Mouse (Mus musculus) intestine, embryonic 14.5 days (tissue): Measurements from ENCODE around the gene Gm20458. TPM values are rescaled to one million over a fixed set of nuclear protein-coding genes. Genes with fewer than 3 reads are reported as not detected.
A peak's percentile ranks its signal among the peaks of the same experiment; 100 is the strongest.

Source experiments
- ATAC-seq: fragments of 200-750 bp; cut with Nextera tagmentation; replicated peaks from 2 replicates; pipeline ENCODE4 v1.8.0; 2017; ENCODE audit warnings: low read depth, moderate number of reproducible peaks, moderate TSS enrichment, moderate library complexity; ENCODE audit not compliant: low FRiP score, low TSS enrichment
- DNase-seq: peaks from one replicate; pipeline ENCODE4 v3.0.0-alpha.2; 2018; ENCODE audit warnings: low spot score
- H3K27ac ChIP-seq: fragments of 300-500 bp; sonication (generic); 2 replicates; pipeline ENCODE4 v1.5.1; 2014; ENCODE audit warnings: low read depth, mild to moderate bottlenecking, control low read depth
- H3K27me3 ChIP-seq: fragments of 300-500 bp; sonication (generic); replicated peaks from 2 replicates; pipeline ENCODE4 v1.6.1; 2014; ENCODE audit warnings: low read length, control low read depth; ENCODE audit not compliant: control insufficient read depth, insufficient read depth
- H3K36me3 ChIP-seq: fragments of 300-500 bp; sonication (generic); 2 replicates; pipeline ENCODE4 v1.6.1; 2014; ENCODE audit warnings: low read length, control low read depth; ENCODE audit not compliant: control insufficient read depth, insufficient read depth
- H3K4me1 ChIP-seq: fragments of 300-500 bp; sonication (generic); replicated peaks from 2 replicates; pipeline ENCODE4 v1.6.1; 2014; ENCODE audit warnings: low read length, control low read depth, mixed read lengths; ENCODE audit not compliant: control insufficient read depth, insufficient read depth
- H3K4me2 ChIP-seq: fragments of 300-500 bp; sonication (generic); 2 replicates; pipeline ENCODE4 v1.6.1; 2014; ENCODE audit warnings: low read length
- H3K4me3 ChIP-seq: fragments of 300-500 bp; sonication (generic); 2 replicates; pipeline ENCODE4 v1.5.1; 2014; ENCODE audit warnings: low read depth, low read length, control low read depth, mixed read lengths
- H3K9ac ChIP-seq: fragments of 300-500 bp; sonication (generic); 2 replicates; pipeline ENCODE4 v1.6.1; 2014; ENCODE audit warnings: mild to moderate bottlenecking, low read length
- H3K9me3 ChIP-seq: fragments of 300-500 bp; sonication (generic); 2 replicates; pipeline ENCODE4 v1.6.1; 2016; ENCODE audit warnings: low read length, control low read depth; ENCODE audit not compliant: control insufficient read depth
- WGBS: fragments of 180-500 bp; shearing (Covaris S2); extraction: QIAGEN DNeasy Blood & Tissue Kit; methylation state at CpG from one replicate; pipeline ENCODE4 v1.1.7; 2014; 5-methylcytosine and 5-hydroxymethylcytosine counted together
- polyA plus RNA-seq: library from polyadenylated mRNA; unstranded; fragments of >200 nt; fragmentation: Nextera tagmentation; extraction: Ambion mirVana; gene quantifications from 2 replicates; pipeline ENCODE4 v1.2.1, GENCODE M21; 2014

Gene Gm20458
- polyA plus RNA-seq, result 11.6 and 17.4 TPM in 2 replicates

- Histone ChIP-seq H3K4me2 (peak within 1 kb of the TSS; percentile 82), H3K4me1 (peaks cover 17% of the 10 kb centered on the region), H3K4me3 (peak within 1 kb of the TSS; percentile 71), H3K9ac (peak within 1 kb of the TSS; percentile 67), H3K9me3 (no peaks in the 10 kb centered on the region), H3K27me3 (no peaks in the 10 kb centered on the region), H3K27ac (peak within 1 kb of the TSS; percentile 73; the same call in 1 of the 2 replicates), H3K36me3 (peaks cover 26% of the 10 kb centered on the region)
- WGBS, result under 1% methylated on average over 72 of the region's 79 CpGs
- DNase-seq, result peak; percentile 95
- peak; percentile 93 for ATAC-seq
These were observed at the start of gene Gm20458 for GRCm38 (mm10) chr2:164460745-164461551. Gene Gm20458 (plus strand): TSS chr2:164460967.

DNA sequence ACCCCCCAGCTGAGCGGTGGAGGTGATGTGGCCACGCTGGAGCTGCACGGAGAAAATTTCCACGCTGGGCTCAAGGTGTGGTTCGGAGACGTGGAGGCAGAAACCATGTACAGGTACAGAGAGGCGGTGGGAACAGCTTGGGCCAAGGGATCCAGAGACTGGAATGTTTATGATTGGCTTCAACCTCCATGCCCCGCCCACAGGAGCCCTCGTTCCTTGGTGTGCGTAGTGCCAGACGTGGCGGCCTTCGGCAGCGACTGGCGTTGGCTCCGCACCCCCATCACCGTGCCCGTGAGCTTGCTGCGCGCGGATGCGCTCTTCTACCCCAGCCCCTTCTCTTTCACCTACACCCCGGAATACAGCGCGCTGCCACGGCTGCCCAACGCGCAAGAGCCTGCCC, 46.6 kb upstream of the Gm20458 start:
- no peak overlapping the region for H3K27ac ChIP-seq
- no peaks in the 10 kb centered on the region; the same call in 1 of the 2 replicates for H3K27me3 ChIP-seq
- H3K4me2 ChIP-seq, result peak overlapping the region; percentile 44
- DNase-seq (no peak), ATAC-seq (no peak)
- H3K4me1 ChIP-seq, result no peaks in the 10 kb centered on the region
- WGBS, result 25% methylated on average over 28 of the region's 28 CpGs
- H3K36me3 ChIP-seq, result no peaks in the 10 kb centered on the region
- H3K9ac ChIP-seq, result no peak overlapping the region
- H3K4me3 ChIP-seq, result peak overlapping the region; percentile 19
- H3K9me3 ChIP-seq, result no peaks in the 10 kb centered on the region

DNA sequence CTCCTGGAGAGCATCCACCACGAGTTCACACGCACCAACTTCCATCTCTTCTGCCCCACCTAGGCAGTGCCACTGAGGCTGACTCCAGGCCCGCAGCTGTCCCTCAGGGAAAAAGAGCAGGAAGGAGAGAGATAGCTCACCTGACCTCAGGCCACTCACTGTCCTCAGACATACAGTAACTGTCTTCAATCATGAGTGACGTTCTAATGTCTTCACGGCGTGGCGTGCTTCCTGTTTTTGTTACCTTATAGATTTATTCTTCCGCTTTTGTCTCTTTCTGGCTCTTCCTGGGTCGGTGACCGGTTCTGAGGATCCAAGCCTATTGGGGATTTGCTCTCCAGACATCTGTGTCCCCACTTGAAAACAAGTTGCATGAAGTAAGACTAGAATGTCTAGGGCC, 46.2 kb upstream of the Gm20458 start:
- Histone ChIP-seq H3K4me3 (peak overlapping the region; percentile 19; the same call in 1 of the 2 replicates), H3K27ac (no peak overlapping the region), H3K9ac (no peak overlapping the region), H3K9me3 (no peaks in the 10 kb centered on the region), H3K4me2 (peak overlapping the region; percentile 44), H3K27me3 (no peaks in the 10 kb centered on the region; the same call in 1 of the 2 replicates), H3K4me1 (no peaks in the 10 kb centered on the region), H3K36me3 (no peaks in the 10 kb centered on the region)
- ATAC-seq (no peak), DNase-seq (no peak)
- WGBS, result 68% methylated on average over 10 of the region's 10 CpGs

DNA sequence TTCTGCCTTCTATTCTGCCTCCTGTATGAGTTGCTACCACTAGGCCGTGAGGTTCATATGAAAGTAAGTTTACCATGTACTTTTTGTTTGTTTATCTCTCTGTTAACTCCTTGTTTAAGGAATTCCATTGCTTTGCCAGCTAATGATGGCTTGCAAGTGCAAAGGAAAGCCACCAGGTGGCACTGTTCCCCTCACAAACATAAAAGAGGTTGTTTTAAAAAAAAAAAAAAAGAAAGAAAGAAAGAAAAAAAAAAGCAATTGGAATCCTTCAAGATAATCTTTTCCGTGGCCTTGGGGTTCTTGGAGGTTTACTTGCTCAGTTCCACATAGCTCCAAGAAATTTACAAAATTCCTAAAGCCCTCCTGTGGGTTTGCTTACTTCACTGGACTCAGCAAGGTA, 43.6 kb upstream of the Gm20458 start:
- no peak for ATAC-seq
- WGBS, result 3% methylated on average over 2 of the region's 2 CpGs
- Histone ChIP-seq H3K9me3 (no peaks in the 10 kb centered on the region), H3K36me3 (no peaks in the 10 kb centered on the region), H3K4me3 (no peak overlapping the region), H3K4me1 (no peaks in the 10 kb centered on the region), H3K27ac (no peak overlapping the region), H3K9ac (no peak overlapping the region), H3K4me2 (no peak overlapping the region), H3K27me3 (no peaks in the 10 kb centered on the region)
- DNase-seq, result no peak

DNA sequence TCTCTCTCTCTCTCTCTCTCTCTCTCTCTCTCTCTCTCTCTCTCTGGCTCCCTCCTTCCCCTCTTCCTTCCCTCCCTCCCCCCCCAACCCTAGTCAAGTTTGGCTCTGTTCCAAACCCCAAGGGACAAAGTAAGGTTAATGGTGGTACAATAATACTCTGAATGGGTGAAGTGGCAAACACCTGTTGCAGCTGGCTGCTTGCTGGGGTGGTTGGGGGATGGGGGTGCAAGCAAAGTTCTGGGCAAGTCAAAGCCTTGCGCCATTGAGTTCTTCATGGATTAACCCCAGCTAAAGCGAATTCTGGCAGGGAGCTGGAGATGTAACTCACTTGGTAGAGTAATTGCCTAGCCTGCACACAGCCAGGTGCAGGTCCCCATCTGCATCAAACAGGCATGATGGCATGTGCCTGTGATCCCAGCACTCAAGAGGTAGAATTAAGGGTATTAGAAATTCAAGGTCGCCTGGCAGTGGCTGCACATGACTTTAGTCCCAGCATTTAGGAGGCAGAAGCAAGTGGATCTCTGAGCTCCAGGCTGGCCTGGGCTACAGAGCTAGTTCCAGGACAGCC, 42.4 kb upstream of the Gm20458 start:
- H3K9me3 ChIP-seq, result no peaks in the 10 kb centered on the region
- DNase-seq, result no peak
- H3K27me3 ChIP-seq, result no peaks in the 10 kb centered on the region
- no peak overlapping the region for H3K9ac ChIP-seq
- 41% methylated on average over 3 of the region's 3 CpGs for WGBS
- H3K4me1 ChIP-seq, result no peaks in the 10 kb centered on the region
- H3K27ac ChIP-seq, result no peak overlapping the region
- H3K4me3 ChIP-seq, result no peak overlapping the region
- no peak overlapping the region for H3K4me2 ChIP-seq
- no peak for ATAC-seq
- peaks cover 3% of the 10 kb centered on the region; the same call in 1 of the 2 replicates for H3K36me3 ChIP-seq

DNA sequence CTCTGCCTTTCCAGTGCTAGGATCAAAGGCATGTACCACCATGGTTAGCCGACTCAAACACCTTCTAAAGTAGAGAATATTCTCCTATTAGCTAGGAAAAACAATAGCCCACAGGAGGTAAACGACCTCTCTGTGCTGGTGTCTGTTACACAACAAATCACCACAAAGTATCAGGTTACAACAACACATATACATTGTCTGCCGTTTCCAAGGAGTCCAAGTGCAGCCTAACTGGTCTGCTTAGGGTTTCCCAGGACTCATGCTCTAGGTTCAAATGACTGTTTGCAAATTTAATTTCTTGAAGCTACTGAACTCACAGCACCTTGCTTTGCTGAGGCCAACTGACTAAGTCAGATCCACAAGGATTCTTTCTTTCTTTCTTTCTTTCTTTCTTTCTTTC, 41.3 kb upstream of the Gm20458 start:
- Histone ChIP-seq H3K4me1 (no peaks in the 10 kb centered on the region), H3K9ac (no peak overlapping the region), H3K9me3 (no peaks in the 10 kb centered on the region), H3K4me3 (no peak overlapping the region), H3K36me3 (peaks cover 14% of the 10 kb centered on the region), H3K27me3 (no peaks in the 10 kb centered on the region), H3K27ac (no peak overlapping the region), H3K4me2 (no peak overlapping the region)
- WGBS, result 7% methylated on average over 3 of the region's 3 CpGs
- DNase-seq (no peak), ATAC-seq (no peak)

DNA sequence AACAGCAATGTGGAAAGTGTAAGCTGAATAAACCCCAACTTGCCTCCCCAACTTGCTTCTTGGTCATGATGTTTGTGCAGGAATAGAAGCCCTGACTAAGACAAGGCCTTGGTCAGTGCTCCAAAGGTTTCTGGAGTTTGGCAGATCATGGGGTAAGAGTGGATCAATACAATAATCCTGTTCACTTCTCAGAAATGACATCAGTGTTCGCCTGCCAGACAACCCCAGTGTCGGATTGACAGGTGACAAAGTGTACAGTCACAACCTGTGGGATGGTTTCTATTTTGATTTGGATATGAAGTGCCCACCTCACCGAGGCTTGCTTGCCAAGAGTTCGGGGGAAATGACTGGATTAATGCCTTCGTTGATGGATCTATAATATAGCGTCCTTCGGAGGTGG, 39.5 kb upstream of the Gm20458 start:
- H3K9me3 ChIP-seq, result no peaks in the 10 kb centered on the region
- 89% methylated on average over 7 of the region's 7 CpGs for WGBS
- no peak overlapping the region for H3K27ac ChIP-seq
- no peaks in the 10 kb centered on the region for H3K4me1 ChIP-seq
- H3K36me3 ChIP-seq, result peaks cover 28% of the 10 kb centered on the region
- ATAC-seq, result no peak
- no peak overlapping the region for H3K4me2 ChIP-seq
- no peak overlapping the region for H3K9ac ChIP-seq
- no peaks in the 10 kb centered on the region for H3K27me3 ChIP-seq
- DNase-seq, result no peak
- no peak overlapping the region for H3K4me3 ChIP-seq

DNA sequence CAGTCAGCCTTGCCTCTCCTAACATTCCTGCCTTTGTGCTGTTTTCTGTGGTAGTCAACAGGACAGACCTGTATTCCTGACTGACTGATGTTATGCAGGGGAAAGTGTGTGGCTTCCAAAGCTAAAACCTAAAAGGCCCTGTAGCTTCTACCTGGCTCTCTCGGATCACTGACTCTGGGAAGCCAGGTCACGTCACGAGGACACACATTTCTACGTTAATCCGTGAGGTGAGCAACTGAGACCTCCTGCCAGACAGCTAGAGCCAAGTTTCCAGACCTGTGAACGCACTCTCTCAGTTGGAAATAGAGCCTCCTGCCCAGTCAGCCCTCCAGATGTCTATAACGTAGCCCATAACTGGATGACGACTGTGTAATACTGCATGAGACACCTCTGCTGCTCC, 38.8 kb upstream of the Gm20458 start:
- ATAC-seq (no peak), DNase-seq (no peak)
- H3K4me2 ChIP-seq, result no peak overlapping the region
- no peak overlapping the region for H3K9ac ChIP-seq
- no peak overlapping the region for H3K4me3 ChIP-seq
- H3K27me3 ChIP-seq, result no peaks in the 10 kb centered on the region
- WGBS, result 89% methylated on average over 8 of the region's 8 CpGs
- H3K27ac ChIP-seq, result no peak overlapping the region
- H3K4me1 ChIP-seq, result no peaks in the 10 kb centered on the region
- H3K36me3 ChIP-seq, result peaks cover 35% of the 10 kb centered on the region
- no peaks in the 10 kb centered on the region for H3K9me3 ChIP-seq
